Mouse (Mus musculus) embryo, embryonic 11 days (tissue): ENCODE measurements around the gene Pcnt.

Source experiments
- DNase-seq: peaks from one replicate; pipeline ENCODE4 v3.0.0-alpha.2; 2015

The Pcnt gene

DNA sequence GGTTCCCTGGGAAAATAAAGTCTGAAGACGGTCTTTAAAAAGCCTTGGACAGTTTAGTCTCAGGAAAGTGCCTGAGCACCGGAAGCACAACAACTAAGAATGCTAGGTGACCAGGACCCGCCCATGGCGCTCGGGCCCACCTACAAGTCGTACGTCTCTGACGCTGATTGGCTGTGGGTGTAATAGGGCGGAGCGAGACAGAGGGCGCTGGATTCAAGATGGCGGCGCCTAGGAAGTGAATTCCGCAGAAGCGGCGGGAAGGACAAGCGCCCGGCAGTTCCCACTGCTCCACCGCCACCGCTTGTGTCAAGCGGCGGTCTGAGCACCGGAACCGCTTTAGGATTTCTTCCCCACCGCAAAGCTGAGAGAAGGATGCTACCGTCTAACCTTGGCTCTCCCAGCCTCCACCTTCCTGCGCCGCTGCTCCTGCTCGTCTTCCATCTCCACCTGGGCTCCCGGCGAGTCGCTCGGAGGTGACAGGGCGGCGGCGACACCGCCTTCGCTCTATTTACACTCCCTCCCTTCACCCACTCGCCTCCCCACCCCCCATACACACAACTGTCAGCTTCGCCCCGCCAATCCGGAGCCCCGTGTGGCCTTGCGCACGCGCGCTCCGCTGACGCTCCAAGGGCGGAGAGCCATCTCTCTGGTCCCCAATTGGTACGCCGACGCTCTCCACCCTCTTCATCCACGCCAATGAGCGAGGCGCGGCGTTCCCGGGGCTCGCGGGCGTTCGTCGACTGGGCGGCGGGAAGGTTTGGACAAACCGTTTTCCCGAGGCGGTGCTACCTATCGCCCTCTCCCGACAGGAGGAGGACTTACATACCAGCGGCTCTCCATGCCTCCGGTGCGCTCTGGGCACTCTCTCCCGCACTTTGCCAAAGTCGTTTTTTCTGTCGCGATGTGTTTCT lies at the start of gene Pcnt:
TSS of gene Pcnt (minus strand) at position 609 of the 911 bp plus-strand sequence.
- DNase-seq: peak; percentile 99

DNA sequence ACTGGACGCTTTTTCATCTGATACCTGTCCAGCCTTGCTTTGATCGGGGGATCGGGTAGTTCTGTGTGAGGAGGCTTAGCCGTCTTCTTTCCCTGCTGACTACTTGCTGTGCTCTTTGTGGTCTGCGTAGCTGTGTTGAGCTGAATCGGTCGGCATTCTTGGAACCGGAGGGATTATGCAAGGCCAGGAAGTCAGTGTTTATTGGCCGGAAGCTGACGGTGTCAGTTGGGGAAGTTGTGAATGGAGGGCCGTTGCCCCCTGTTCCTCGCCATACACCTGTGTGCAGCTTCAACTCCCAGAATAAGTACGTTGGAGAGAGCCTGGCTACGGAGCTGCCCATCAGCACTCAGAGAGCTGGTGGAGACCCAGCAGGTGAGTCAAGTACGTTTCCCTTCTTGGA lies 46.6 kb upstream of the Pcnt start:
- DNase-seq: no peak

DNA sequence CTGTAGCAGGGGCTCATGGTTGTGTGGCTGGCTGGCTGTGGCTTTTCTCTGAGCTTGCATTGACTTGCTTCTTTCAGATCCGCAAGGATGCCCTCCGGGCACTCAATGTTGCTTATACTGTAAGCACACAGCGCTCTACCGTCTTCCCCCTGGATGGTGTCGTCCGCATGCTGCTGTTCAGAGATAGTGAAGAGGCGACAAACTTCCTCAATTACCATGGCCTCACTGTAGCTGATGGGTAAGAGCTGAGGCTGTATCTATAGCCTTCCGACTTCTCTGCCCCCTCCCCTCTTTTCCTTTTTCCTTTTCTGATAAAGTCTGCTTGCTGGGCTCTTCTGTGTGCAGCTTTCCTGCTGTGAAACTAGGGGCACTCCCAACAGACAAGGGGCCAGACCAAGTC lies 45.7 kb upstream of the Pcnt start:
- no peak for DNase-seq

DNA sequence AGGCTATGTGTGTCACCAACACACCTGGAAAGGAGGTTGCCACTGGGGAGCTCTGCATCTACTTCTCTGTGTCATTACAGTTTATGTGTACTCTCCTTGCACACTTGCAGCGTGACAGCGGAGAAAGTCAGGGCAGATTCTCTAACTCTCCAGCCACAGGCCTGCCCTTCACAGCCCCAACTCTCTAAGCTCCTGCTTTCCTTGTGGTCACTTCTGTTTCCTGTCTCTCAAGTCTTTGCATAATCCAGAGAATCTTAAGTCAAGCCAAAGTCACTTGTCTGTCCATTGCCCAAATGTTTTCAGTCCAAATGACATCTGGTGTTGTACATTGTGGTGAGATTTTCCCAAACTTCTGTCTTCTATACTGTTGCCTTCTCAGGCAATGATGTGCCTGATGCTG lies 43.7 kb upstream of the Pcnt start:
- no peak for DNase-seq

DNA sequence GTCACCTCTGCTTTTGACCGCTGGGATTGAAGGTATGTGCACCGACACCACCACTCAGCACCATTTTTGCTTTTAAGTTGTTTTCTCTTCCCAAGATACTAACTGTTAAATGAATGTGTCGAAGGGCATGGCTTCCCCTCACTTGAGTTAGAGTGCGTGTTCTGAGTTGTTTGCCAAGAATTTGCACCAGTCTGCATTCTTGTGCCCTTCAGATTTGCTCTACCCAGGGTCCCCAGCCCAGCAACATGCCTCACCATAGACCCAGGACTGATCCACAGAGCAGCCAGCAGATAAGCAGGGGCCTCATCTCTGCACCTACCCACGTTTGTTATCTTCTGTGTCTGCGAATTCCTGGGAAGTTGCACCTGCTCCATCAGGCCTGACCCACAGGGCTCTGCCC lies 38.9 kb upstream of the Pcnt start:
- no peak for DNase-seq

DNA sequence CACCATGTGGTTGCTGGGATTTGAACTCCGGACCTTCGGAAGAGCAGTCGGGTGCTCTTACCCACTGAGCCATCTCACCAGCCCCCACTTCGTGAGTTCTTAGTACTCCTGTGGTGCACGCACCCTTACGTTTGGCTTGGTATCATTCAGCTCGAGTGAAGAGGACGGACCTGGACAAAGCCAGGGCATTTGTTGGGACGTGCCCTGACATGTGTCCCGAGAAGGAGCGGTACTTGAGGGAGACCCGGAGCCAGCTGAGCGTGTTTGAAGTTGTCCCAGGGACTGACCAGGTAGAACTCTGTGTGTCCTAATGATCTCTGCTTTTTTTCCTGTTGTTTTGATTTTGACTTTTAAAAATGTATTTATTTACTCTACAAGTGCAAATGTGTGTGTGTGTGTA lies 38.3 kb upstream of the Pcnt start:
- DNase-seq: no peak

DNA sequence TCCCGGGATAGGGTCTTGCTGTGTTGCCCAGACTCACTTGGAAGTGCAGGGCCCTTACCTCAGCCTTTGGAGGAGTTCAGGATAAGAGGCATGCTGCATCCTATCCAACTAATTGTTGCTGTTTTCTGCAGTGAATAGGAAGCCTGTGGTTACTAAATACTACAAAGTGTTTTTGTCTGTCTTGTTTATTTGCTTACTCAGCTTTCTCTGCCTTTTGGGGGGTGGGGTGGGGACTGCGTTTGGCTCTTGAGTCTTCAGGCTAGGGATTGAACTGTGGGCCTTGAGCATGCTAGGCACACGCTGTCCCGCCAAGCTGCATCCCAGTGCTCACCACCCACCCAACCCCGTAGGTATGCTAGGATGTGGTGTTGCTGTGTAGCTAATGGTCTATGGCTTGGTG lies 31.2 kb upstream of the Pcnt start:
- DNase-seq: no peak

DNA sequence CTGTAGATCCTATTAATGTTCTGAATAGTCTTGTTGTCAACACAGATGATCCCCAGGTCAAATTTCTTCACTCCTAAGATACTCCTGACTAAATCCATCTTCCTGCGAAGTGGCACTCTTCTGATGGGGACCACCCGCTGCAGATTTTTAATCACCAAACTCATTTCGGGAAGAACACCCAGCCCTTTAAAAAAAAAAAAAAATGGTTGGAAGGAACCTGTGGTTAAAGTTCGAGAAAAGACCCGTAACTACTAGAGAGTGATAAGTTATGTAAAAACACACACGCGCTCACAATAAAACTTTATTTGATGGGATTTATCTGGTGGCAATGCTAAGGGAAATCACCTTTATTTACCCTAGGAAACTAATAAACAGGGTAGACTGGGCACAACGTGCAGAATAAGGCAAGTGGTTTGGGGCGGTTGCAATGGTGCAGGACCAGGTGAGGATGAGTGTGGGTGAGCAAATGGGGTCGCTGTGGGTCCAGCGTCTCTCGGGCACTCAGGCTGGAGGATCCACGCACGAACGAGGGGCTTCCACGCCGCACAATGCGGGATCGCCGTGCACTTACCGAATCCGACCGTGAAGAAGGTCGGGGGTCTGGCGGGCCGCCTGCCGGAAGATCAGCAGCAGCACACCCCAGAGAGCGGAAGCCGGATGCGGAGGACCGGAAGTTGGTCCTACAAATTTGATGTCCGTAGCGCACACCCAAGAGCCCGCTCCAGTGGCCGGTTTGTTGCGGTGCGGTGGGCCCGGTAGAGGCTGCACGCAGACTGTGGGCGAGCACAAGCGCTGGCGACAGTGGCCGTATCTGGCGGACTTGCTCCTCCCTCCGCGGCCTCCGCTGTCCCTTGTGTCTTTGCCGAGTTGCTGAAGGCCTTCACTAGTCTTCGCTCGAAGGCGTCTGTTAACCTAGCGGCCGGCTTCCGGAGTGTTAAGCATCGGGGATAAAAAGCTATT lies 25.9 kb upstream of the Pcnt start, which contains the start of the genes Mcm3ap and Ybey:
TSS of gene Mcm3ap (plus strand) at position 725 of the 960 bp plus-strand sequence.
TSS of gene Ybey (minus strand) at position 912 of the 960 bp plus-strand sequence.
- DNase-seq: peak; percentile 94

DNA sequence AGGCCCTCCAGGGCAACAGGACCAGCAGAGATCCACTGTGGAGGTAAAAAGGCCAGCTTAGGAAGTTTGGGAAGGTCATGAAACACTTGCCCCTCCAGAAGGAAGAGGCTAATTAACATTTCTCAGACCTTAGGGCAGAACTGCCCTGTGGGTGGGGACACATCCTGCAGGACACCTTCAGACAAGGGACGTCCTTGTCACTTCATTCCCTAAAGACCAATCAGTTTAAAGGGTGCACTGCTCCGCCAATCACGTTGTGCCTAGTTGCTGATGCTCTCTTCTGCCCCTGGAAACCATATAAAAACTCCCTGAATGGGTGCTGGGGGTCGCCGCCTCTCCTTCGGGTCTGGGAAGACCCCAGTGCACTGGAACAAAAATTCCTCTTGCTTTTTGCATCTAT lies 20.1 kb upstream of the Pcnt start:
- no peak for DNase-seq

DNA sequence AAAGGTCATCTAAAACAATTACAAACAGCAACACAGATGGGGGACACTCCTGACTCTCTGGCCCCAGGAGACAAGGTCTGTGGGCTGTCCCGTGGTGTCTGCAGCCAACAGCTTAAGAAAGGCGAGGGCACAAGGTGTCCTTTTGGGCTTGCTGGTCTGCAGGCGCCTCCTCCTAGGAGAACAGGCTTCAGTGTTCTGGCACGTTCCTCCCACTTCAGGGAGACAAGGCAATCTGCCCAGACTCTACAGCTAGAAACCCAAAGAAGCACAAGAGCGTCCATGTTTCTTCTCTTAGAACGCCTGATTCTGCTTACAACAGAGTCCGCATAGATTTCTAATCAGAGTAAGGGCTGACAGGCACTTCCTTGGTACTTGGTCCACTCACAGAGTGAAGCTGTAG lies 19.7 kb upstream of the Pcnt start:
- no peak for DNase-seq

DNA sequence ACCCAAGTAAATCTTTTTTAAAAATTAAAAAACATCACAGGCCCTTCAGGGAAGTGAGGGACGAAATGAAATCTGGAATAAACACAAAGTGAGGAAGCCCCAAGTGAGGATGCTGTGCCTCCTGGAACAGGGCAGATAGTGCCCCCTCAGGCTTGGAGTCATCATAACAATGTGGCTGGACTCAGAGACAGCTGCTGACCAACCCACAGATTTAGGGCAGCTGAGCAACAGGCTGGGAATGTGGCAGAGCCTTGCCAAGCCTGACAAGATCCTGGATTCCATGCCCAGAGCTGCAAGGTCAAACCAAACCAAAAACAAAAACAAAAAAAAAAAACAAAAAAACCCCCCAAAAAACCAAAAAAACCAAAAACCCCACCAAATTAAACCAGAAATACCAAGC lies 18.7 kb upstream of the Pcnt start:
- no peak for DNase-seq

DNA sequence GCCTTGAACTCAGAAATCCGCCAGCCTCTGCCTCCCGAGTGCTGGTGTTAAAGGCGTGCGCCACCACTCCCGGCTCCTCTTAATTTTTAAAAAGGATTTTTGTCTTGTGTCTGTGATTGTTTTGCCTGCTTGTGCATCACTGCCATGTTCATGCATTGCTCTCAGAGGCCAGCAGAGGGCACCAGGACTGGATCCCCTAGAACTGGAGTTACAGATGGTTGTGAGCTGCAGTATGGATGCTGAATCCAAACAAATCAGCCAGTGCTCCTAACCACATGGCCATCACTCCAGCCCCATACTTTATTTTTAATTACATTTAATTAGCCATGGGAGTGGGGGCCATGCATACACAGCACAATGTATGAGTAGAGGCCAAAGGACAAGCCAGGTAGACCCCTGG lies 12.7 kb upstream of the Pcnt start:
- DNase-seq: peak; percentile 56

DNA sequence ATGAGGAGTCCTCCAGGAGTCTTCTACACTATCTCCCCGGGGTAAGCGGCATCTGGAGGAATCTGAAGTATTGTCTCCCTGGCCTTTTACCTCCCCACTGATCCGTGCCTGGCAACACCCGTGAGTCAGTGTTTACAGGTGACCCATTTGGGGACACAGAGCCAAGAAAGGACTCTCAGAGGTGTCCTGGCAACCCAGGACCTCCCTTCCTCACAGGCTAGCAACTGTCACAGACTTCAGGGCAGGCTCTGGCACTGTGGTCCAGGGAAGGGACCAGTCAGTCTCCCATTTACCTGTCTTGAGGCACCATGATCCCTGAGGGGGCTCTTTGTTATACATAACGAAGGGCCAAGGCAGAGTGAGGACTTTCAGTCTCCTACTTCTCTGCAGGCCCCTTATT lies 6.3 kb upstream of the Pcnt start, which contains the start of gene 2610028H24Rik:
TSS of gene 2610028H24Rik (plus strand) at position 231 of the 400 bp plus-strand sequence.
- no peak for DNase-seq

DNA sequence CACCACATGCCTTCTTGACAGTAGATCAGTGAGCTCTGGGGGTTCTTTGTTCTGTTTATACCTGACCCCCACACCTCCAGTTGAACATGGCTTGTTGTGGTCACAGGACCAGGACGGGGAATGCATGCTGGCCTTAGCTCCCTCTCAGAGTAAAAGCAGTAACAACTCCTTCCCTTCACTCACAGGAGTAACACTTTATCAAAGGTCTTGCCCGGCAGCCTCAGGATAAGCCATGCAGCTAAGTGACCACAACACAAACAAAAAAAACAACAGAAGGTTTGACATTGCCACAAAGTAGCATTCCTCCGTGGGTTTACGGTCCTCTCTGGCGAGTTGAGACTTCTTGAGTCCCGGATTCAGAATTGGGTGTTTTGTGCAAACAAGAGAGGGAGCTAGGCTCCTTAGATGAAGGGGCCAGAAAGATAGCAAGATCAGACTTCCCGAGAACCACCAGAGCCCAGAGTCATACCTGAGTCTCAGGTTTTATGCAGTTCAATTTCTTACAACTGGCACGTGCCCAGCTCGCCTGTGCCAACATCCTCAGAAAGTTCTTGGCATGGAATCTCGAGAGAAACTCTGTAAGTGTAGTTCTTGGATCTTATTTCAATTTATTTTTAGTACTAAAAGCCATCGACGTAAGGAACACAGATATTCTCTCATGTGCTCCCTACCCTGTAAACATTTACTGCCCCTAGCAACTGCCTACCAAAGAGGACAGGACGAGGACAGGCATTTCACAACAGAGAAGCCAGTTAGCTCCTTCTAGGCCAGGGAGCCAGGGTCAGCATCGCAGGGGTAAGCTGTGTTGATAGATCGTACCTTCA lies 5.0 kb upstream of the Pcnt start:
- no peak for DNase-seq

DNA sequence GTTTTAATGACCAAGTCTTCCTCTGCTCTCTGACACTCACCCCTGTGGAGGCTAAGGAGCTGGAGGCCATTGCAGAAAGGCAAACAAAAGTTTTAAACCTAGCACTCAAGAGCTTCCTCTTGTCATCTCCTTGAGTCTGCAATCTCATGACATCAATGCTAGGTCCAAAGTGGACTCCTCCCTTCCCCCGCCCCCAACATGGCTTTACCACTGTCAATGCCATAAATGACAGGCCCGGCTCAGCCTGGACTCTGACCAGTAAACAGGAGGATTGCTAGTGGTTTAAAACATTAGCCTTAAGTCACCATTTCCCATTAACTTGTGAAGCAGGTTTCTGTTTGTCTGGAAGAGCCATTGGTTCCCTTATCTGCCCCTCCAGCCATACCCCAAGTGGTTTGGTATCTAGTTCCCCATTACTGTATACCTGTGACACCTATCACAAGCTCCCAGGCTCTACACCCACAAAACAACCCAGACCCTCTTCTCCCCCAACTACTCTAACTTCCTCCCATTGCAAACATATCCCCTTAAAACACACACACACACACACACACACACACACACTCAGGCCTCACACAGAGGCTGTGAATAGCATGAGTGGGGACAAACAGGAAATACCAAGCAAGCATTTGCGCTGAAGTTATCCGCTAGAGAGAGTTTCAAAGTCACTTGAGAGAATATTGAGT lies 3.6 kb upstream of the Pcnt start:
- DNase-seq: no peak

DNA sequence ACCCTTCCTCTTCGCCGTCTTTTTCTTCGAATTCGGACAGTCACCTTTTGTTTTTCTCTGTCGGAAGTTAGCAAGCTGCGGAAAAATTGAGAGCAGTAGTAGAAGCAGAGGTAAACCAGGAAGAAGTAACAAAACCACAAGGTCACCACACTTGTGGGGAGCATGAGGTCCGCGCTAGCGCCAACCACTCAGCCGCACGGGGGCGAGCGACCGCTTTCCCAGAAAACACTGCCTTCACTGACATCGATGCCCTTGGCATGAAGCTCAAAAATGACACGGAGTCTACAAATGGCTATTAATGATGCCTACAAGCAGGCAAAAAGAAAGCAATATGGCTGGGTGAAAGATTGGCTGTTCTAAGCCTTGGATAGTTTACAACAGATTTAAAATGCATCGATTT lies 2.3 kb downstream of the Pcnt start, which contains the start of gene AC141477.1:
TSS of gene AC141477.1 (minus strand) at position 164 of the 400 bp plus-strand sequence.
- no peak for DNase-seq

DNA sequence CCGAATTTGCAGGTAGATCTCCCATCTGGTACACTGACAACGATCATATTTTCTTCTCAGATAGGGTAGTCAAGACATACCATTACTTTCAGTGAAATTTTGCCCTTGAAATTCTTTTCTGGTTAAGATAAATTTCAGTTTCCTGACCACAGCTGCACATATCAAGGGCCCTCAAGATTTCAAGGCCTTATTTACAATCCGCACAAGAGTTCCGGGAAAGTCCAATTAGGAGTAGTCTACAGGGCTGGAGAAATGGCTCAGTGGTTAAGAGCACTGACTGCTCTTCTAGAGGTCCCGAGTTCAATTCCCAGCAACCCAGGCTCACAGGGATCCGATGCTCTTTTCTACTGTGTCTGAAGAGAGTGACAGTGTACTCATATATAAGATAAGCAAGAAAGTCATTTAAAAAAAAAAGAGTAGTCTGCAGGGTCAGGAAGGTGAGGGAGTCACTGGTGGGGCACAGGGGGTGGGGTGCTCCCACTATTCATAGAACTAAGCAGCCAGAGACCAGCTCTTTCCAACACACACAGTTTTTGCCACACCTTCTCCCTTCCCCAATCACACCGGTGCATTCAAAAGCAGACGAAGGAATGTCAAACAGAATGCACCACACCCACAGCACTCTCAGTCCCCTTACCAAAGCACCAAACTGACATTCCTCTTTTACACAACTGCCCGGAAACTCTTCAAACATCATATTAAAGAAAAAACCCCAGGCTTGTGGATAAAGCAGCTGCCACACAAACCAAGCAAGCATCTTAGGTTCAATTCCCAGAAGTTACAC lies 3.3 kb downstream of the Pcnt start:
- DNase-seq: no peak

DNA sequence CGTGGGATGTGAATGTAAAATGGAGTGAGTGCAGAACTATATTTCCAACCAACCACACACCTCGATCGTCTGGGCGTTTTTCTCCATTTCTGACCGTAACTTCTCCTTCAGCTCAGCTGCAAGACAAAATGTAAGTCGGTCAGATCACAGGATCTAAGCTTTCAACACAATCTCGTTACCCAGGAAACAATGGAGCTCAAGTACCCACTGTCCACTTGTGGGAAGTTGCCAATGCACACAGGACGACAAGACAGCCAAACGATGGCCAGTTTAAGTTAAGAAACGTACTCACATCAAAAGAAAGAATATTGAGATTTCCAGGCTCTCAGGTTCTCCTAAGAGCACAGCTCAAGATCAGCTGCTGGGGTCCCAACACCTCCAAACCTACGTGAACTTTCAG lies 8.7 kb downstream of the Pcnt start:
- no peak for DNase-seq

DNA sequence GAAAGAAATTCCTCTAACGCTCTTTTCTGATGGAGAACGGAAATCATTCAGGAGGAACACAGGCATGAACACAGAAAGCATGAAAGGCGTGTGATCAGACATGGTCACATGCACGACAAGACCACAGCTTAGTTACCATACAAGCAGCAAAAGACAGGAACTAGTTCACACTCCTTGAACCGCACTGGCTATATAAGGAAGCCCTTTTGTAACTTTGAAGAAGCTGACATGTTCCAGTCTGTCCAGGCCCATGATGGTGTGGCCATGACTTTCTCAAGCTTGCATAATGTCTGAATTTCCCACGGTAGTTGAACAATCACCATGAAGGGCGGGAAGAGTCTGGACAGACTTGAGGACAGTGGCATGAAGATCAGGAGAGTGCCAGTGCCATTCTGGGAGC lies 16.9 kb downstream of the Pcnt start:
- DNase-seq: no peak

DNA sequence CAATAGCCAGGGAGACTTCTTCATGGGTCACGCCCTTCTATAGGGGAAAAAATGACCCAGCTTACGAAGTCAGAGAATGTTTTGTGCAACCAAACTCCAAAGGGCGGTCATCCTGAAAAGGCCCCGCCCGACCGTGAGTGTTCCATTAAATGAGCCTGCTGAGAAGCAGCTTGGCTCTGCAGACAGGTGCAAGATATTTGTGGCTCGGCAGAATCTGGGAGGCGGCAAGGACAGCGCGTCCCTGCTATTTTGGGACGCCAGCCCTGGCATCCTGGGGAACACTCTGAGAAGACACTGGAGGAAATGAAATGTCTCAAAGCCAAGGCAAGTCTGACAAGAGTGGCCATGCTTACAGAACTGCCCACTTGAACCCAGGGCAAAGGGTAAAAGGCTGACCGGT lies 25.8 kb downstream of the Pcnt start:
- DNase-seq: no peak

DNA sequence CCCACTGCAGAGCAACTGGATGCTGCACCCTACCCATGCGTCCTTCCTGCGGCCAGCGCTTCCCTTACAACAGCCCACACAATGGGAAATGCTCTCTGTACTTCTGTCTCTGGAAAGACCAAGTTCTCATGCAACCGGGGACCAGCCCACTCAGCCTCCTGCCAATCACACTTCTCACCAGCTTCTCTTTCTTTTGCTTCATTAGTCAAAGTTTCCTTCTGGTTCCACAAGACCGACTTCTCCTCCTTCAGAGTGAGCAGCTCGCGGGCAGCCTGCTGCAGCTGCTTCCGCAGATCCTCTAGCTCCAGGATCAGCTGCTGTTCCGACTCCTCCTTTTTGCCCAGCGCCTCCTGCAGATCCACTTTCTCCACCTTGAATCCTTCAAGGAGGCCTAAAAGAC lies 34.1 kb downstream of the Pcnt start:
- no peak for DNase-seq
